Mouse (Mus musculus): ENCODE data around the gene Fxyd4. TPM values are rescaled to one million over a fixed set of nuclear protein-coding genes. Genes with fewer than 3 reads are reported as not detected.

The Fxyd4 gene
- polyA plus RNA-seq, 1 experiment from 2014 or later: 6.1 TPM

- H3K4me3 ChIP-seq (ENCODE audit: low read length): no peak overlapping the region
- WGBS: 29% methylated on average over 1 of the region's 1 CpGs
- no peak overlapping the region for H3K4me2 ChIP-seq (ENCODE audit: low read depth, low read length)
- no peaks in the 10 kb centered on the region for H3K36me3 ChIP-seq (ENCODE audit: control insufficient read depth, insufficient read depth, low read length)
- H3K4me1 ChIP-seq (replicated peaks; ENCODE audit: control insufficient read depth, insufficient read depth, low read length): no peaks in the 10 kb centered on the region
- no peak overlapping the region for H3K27ac ChIP-seq (ENCODE audit: low read length)
- H3K9me3 ChIP-seq (ENCODE audit: control insufficient read depth, low read length): no peaks in the 10 kb centered on the region
- H3K27me3 ChIP-seq (ENCODE audit: control insufficient read depth, insufficient read depth, low read depth, low read length): no peaks in the 10 kb centered on the region
- H3K9ac ChIP-seq (ENCODE audit: low read length): no peak overlapping the region
- no peak for ATAC-seq (ENCODE audit: low read depth)
Observed at GRCm38 (mm10) chr6:117888032-117888431, 49.5 kb downstream of the Fxyd4 start.

- Histone ChIP-seq H3K27me3 (ENCODE audit: control insufficient read depth, insufficient read depth, low read depth, low read length) (no peaks in the 10 kb centered on the region), H3K4me1 (replicated peaks; ENCODE audit: control insufficient read depth, insufficient read depth, low read length) (no peaks in the 10 kb centered on the region), H3K4me2 (ENCODE audit: low read depth, low read length) (no peak overlapping the region), H3K36me3 (ENCODE audit: control insufficient read depth, insufficient read depth, low read length) (no peaks in the 10 kb centered on the region), H3K9me3 (ENCODE audit: control insufficient read depth, low read length) (no peaks in the 10 kb centered on the region), H3K9ac (ENCODE audit: low read length) (no peak overlapping the region), H3K27ac (ENCODE audit: low read length) (no peak overlapping the region), H3K4me3 (ENCODE audit: low read length) (no peak overlapping the region)
- no peak for ATAC-seq (ENCODE audit: low read depth)
- 67% methylated on average over 2 of the region's 2 CpGs for WGBS
Observed at GRCm38 (mm10) chr6:117885943-117886342, 51.5 kb downstream of the Fxyd4 start.

Small RNA genes within 50 kb of the gene (microRNA-seq; reads per million reads assigned to microRNA genes)
- gene Gm25535: not detected

Other genes starting within 250 kb of the Fxyd4 start
- 132 TPM in 2 replicates for gene Zfp637, start 96.5 kb downstream of the Fxyd4 start, polyA plus RNA-seq (2015; fragmentation: Nextera tagmentation; extraction: Ambion mirVana)
- 5.9 and 7.5 TPM in 2 replicates for gene Zfp239, start 75.6 kb downstream of the Fxyd4 start, polyA plus RNA-seq (2015; fragmentation: Nextera tagmentation; extraction: Ambion mirVana)
- 702 and 720 TPM in 2 replicates for gene Hnrnpf, start 37.4 kb downstream of the Fxyd4 start, polyA plus RNA-seq (2015; fragmentation: Nextera tagmentation; extraction: Ambion mirVana)
- gene Rasgef1a, start 73.7 kb upstream of the Fxyd4 start, polyA plus RNA-seq (2015; fragmentation: Nextera tagmentation; extraction: Ambion mirVana): 6.1 and 6.3 TPM in 2 replicates
- 22.9 and 23.1 TPM in 2 replicates for gene Csgalnact2, start 201.4 kb upstream of the Fxyd4 start, polyA plus RNA-seq (2015; fragmentation: Nextera tagmentation; extraction: Ambion mirVana)